Mouse (Mus musculus): Measurements from ENCODE around the gene Foxk1. TPM values are rescaled to one million over a fixed set of nuclear protein-coding genes. Genes with fewer than 3 reads are reported as not detected.

Foxk1 gene
- total RNA-seq, 2 experiments from 2014 or later, result 16.7 to 17.5 TPM

DNA sequence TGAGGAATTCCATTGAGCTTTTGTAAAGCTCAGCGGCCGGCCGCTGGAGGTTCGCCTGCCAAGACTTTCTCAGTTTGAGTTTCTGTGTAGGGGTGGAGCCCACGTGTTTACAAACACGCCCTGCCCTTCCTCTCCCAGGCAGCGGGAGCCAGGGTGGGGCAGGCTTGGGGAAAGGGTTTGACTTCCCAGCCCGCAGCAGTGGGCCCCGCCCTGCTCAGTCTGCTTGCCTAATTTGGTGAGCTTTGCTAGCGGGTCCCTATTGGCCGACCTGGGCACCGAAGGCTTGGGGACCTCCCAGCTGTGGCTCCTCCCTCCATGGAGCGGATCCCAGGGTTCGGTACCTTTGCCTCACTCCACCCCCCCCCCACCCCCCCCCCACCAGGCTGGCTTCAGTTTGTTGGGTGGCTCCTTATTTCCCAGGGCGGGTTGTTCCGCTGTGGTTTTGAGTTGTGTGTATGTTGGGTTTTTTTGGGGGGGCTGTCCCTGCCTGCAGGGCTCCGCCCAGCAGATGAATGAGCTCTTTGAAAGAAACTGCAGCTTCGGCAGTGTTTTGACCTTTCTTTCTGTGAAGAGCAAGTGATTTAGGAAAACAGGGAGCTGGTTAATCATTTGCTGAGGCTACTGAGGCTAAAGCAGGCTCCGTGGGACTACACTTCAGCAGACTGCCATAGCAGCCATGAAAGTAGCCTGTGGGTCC is 39.3 kb downstream of the Foxk1 start:
- intact Hi-C loops (cut with DNase I), result loop anchor here (1.0 to 10.0 kb wide), 2 partner anchors 39 to 456 kb away; partner anchors contain the start of gene Foxk1
- peak; percentile 92 for DNase-seq

DNA sequence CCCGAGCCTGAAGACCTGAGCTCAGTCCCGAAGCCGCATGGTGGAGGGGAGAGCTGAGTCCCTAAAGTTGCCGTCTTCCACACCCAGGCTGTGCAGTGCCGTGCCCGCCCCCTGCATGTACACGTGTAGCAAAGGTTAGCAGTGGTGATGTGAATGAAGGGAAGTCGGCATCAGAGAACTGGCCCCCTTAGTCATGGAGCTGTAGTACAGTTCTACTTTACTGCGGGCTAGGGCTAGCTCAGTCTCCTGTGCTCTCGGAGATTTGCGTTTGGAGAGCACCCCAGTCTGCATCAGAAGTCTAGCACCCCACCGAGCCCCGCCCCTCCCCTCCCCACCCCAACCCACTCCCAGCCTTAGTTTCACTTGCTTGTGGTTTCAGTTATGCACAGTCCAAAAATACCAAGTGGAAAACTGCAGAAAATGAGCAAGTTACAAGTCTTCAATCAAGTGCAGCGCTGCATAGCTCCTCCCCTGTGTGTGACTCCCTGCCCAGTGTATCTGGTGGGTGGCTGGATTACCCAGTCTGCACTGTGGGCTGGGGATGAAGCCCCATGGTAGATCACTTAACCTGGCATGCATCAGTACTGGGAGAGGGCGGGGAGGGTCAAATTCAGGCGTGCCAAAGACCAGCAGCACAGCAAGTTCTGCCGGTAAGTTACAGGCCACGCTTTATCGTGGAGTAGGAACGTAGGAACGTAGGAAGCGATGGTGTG is 40.2 kb downstream of the Foxk1 start:
- no peak for DNase-seq
- intact Hi-C loops (cut with DNase I), result loop anchor here (10.0 kb wide), 1 partner anchor 457 kb away; no protein-coding TSS in a partner anchor

DNA sequence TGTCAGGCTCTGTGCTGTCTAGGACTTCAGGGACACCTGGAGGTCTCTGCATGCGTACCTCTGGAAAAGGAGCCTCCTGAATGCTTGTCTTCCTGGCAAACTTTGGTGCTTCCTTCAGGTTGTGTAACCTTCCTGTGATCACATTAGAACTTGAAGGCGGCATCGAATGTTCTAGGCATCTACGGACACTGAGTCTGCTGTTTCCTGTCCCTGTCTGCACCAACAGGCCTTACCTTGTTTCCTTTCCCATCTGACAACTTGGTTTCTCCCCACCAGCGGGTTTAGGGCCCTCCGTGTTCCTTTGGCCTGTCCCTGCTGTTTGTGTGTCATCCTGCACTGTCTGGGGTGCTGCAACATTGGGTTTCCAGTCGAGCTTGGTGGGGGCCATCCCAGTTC is 40.7 kb downstream of the Foxk1 start:
- intact Hi-C loops (cut with DNase I), result loop anchor here (10.0 kb wide), 1 partner anchor 457 kb away; no protein-coding TSS in a partner anchor
- DNase-seq, result no peak

DNA sequence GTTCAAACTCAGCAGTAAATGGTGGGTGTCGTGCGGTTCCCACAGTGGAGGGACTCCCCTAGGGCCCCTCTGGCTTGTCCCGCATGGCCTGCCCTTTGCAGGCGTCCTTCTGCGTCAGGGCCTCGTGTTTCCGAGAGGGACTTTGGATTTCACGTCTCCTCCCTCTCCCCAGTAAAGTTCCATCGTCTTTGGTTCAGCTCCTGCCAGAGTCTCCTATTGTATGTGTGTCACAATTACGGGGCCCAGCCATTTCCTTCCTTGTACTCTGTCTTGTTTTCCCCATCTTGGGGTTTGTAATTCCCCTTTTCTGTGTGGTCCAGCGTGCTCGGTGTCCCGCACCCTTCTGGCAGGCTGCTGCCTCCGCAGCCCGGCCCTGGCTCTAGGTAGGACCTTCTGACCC is 42.2 kb downstream of the Foxk1 start:
- no peak for DNase-seq
- intact Hi-C loops (cut with DNase I), result loop anchor here (10.0 kb wide), 1 partner anchor 459 kb away; no protein-coding TSS in a partner anchor

DNA sequence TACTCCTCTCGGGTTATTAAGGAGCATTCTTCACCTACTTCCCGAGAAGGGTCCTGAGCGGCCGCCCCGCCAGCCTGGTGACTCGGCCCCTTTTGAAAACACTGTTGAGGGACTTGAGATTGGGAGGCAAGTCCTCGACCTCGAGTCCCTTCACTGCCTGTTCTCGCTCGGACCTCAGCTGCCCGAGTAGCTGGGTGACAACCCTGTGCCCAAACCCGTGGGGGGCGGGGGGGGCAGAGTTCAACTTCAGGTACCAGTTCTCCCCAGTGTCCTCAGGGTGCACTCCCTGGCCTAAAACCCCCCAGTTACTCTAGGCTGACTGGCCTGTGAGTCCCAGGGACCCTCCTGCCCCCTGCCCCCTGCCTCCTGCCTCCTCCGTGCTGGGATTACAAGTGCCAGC is 42.7 kb downstream of the Foxk1 start:
- DNase-seq, result no peak

DNA sequence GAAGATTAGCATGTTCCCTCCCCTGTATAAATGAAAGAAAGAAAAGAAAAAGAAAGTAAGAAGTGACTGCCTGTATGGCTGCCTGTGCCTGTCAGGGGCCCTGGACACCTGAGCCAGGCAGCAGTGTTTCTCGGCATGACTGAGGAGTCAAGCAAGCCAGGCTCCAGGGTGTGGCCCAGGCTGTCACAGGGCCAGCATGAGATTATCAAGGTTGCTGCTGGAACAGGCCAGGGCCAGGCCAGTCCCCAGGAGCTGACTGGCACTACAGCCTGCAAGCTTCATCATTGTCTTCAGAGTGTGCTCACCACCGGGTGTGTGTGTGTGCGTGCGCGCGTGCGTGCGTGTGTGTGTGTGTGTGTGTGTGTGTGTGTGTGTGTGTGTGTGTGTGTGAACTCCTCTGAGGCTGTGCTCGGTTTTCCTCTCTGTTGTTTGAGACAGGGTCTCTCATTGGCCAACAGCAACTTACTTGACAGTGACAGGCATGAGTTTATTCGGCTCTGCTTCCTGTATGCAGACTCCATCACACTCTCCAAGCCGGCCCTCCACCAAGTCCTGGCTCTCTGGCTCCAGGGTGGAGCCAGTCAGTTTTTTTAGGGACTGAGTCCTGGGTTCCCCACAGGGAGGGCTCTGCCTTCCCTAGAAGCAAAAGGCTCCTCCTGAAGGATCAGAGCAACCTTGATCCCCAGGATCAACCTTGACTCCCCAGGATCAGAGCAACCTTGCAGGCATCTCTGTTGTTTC is 43.7 kb downstream of the Foxk1 start:
- DNase-seq, result peak; percentile 45 to 57
- intact Hi-C loops (cut with DNase I), result loop anchor here (5.0 to 10.0 kb wide), 2 partner anchors 460 to 1598 kb away; no protein-coding TSS in a partner anchor

More for the DNA sequence above, 42.7 kb downstream of the Foxk1 start:
- intact Hi-C loops (cut with DNase I), result loop anchor here (10.0 kb wide), 1 partner anchor 459 kb away; no protein-coding TSS in a partner anchor

DNA sequence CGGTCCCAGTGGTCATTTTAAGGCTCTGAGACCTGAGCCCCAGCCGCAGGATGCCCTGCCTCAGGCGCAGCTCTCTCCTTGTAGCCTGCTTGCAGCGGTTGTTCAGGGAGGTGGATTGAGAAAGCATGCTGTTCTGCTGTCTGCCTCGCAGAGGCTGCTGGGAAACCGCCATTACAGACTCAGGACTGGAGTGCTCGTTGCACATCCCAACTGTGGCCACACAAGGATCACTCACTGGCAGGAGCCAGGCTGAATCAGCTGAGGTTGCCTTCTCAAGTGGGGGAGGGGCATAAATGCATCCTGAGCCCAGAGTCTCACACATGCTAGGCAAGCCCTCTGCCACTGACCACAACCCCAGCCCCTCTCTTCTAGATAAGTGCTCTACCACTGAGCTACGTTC is 44.4 kb downstream of the Foxk1 start:
- no peak for DNase-seq
- intact Hi-C loops (cut with DNase I), result loop anchor here (5.0 to 10.0 kb wide), 2 partner anchors 461 to 1598 kb away; no protein-coding TSS in a partner anchor

DNA sequence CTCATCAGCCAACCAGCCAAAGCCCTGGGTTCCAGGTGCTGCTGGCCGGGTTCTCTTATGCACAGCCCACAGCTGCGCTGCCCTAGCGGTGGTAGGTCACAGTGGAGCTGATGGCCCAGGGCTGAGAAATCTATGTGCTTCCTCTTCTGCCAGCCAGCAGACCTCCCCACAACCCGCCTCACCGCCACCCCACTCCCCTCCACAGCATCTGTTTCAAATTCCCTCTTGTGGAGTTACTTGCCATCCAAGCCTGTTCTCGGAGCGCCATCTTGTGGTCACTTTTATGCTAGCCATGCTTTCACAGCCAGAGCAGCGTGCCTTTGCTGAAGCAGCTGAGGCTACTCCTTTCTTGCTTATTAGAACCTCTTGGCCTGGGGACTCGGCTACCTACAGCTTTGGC is 46.8 kb downstream of the Foxk1 start:
- DNase-seq, result peak; percentile 88 to 94
- intact Hi-C loops (cut with DNase I), result loop anchor here (1.0 to 10.0 kb wide), 5 partner anchors 47 to 1601 kb away; partner anchors contain the start of gene Foxk1

DNA sequence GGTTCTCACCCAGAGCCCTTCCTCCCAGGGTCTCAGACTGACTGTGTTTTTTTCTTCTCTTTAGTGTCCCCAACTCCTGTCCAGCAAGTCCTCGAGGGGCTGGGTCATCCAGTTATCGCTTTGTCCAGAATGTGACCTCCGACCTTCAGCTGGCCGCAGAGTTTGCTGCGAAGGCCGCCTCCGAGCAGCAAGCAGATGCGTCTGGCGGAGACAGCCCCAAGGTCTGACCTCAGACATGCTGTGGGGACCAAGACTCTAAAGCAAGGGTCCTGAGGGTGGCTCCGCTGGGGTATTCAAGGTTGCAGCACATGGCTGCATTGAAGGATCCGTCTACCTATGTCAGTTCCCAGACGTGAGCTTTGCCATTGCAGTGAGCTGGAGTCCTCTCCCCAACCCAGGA is 47.3 kb downstream of the Foxk1 start:
- no peak for DNase-seq
- intact Hi-C loops (cut with DNase I), result loop anchor here (1.0 to 10.0 kb wide), 5 partner anchors 47 to 1601 kb away; partner anchors contain the start of gene Foxk1

DNA sequence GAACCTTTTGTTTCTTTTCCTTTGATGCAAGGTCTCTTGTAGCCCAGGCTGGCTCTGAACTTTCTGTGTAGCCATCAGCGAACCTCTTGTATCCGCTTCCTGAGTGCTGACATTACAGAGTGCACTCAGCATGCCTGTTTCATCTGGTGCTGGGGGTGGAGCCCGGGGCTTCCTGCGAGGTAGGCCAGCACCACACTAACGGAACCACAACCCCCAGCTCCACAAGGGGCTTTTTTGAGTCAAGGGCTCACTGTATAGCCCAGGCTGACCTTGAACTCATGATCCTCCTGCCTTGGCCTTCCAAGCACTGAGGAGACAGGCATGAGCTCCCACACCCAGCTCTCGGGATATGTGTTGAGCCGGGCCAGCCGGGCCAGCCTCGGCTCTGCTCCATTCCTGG is 49.5 kb downstream of the Foxk1 start:
- no peak for DNase-seq
- intact Hi-C loops (cut with DNase I), result no loop called here

DNA sequence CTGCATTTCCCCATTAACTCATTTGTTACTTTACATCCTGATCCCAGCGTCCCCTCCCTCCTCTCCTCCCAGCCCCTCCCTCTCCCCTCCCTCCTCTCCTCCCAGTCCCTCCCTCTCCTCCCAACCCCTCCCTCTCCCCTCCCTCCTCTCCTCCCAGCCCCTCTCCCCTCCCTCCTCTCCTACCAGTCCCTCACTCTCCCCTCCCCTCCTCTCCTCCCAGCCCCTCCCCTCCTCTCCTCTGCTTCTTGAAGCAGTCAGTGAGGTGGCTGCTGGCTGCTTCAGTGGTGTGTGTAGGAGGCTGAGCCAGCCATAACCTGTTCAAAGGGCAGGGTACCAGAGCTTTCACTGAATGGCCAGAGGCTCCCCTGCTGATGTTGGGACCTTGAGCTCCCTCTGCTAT is 50.5 kb downstream of the Foxk1 start:
- intact Hi-C loops (cut with DNase I), result no loop called here
- no peak for DNase-seq

DNA sequence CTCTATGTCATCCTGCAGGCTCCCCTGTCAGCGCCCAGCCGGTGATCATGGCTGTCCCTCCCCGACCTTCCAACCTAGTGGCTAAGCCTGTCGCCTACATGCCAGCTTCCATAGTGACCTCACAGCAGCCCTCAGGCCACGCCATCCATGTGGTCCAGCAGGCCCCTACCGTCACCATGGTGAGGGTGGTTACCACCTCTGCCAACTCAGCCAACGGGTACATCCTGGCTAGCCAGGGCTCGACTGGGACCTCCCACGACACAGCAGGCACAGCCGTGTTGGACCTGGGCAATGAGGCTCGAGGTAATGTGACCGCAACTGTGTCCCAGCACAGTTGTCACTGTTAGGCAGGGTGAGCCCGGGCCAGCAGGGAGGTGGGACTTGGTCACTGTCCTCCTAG is 52.4 kb downstream of the Foxk1 start:
- DNase-seq, result no peak
- intact Hi-C loops (cut with DNase I), result no loop called here

DNA sequence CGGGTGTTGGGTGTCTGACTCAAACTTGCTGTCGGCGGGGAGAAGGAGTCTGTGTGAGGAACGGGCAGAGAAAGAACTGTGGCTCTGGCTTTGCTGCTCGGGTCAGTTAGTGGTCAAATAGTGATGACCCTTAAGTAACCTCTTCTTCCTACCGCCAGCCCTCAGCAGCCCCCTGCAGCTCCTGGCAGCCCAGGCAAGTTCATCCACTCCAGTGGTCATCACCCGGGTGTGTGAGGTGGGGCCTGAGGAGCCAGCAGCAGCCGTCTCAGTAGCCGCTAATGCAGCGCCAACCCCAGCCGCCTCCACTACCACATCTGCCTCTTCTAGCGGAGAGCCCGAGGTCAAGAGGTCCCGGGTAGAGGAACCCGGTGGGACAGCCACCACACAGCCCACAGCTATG is 55.0 kb downstream of the Foxk1 start:
- no peak for DNase-seq
- intact Hi-C loops (cut with DNase I), result no loop called here

DNA sequence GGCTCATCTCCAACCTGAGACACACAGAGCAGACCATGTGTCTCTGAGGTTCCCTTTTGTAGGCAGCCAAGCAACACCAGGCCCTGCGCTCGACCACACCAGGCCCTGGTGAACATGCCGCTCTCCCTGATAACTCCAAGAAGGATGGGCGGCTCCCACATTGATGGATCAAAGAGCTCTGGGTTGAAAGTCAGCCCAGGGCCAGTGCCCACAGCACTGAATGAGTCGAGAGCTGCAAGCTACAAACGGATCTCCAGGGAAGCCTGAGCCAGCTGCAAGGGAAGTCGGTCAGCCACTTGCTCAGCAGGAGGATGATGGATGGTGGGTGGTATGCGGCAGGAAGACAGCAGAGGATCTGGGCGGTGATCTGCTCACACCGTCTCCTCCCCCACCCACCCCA is 56.0 kb downstream of the Foxk1 start:
- intact Hi-C loops (cut with DNase I), result no loop called here
- no peak for DNase-seq

DNA sequence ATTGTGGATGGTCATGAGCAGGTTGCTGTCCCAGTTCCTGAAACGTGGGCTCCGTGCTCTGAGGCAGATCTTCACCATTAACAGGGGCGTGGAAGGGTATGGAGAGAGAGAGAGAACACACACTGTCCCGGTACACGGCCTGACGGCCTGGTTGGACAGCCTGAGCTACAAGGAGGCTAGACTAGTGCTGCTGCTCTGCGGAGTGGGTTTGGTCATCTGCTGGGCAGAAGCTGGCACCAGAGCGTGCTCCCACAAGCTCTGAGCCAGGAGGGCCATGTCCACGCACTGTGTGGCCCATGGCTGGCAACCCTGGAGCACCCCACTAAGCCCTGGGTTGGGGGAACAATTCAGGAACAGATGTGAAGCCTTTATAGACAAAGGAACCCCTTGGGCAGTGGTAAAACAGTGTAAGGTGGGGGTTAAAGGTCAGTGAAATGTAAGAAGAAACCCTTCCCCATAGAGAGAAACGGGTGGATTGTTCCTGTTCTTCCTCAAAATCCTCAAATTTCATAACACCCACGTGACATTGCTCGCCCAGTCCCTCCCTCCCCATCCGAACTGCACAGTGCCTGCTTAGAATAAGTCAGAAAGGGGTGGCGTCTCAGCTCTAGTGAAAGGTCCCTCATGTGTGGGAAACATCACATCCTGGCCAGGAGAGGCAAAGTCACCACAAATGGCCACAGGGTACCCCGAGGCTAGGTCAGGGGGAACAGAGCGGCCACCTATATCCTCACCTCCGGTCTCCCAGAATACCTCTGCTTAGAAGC is 57.7 kb downstream of the Foxk1 start:
- DNase-seq, result no peak
- intact Hi-C loops (cut with DNase I), result no loop called here

DNA sequence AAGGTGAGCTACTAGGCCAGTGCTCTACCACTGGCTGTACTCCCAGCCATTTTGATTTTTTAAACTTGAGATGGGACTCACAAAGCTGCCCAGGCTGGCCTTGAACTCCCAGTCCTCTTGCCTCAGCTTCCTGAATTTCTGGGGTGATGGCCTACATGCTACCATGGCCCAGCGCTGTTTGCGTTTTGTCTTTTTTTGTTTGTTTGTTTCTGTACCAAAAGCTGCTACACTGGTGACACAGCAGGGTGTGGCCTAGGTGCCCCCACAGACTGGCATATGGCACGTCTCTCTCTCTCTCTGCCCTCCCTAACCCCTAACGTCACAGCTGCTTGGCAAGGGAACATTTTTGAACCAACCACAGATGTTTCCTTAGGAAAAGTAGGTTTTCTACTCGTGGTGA is 58.5 kb downstream of the Foxk1 start:
- intact Hi-C loops (cut with DNase I), result no loop called here
- DNase-seq, result no peak

DNA sequence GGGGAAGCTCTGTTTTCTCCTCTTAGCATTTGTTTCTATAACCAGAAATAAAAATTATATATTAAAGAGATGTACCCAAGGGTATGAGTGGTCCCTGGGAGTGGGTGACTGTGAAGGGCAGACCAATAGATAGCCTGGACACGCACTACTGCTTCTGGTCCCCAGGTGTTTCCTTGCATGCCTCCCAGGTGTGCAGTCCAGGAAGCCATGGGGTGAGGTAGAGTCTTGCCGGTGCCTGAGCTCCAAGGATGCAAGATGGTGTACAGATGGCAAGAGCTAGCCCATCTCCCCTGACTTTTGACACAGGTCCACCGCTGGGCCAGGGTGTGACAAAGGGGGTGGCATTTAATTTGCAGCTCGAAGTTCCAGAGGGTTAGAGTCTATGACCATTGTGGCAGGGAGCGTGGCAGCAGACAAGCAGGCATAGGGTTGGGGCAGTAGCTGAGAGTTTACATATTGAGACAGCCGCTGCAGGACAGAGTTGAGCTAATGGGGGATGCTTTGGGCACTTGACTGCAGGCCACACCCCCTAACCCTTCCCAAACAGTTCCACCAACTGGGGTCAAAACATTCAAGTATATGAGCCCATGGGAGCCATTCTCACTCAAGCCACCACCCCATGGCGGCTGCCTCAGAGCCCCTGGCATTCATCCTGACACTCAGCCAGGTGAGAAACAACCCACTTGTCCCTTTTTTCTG is 60.8 kb downstream of the Foxk1 start:
- intact Hi-C loops (cut with DNase I), result no loop called here
- no peak for DNase-seq

DNA sequence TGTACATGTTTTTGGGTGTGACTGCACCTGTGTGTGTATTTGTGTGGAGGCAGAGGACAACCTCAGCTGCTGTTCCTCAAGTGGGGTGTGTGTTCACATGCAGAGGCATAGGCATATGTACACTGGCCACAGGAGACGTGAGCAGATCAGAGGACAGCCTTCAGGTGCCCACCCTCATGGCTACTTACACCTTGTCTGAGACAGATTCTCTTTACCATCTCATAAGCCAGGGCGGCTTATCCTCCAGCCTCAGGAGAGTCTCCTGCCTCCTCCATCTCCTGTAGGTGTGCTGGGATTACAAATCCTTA is 61.3 kb downstream of the Foxk1 start:
- intact Hi-C loops (cut with DNase I), result no loop called here
- DNase-seq, result no peak

DNA sequence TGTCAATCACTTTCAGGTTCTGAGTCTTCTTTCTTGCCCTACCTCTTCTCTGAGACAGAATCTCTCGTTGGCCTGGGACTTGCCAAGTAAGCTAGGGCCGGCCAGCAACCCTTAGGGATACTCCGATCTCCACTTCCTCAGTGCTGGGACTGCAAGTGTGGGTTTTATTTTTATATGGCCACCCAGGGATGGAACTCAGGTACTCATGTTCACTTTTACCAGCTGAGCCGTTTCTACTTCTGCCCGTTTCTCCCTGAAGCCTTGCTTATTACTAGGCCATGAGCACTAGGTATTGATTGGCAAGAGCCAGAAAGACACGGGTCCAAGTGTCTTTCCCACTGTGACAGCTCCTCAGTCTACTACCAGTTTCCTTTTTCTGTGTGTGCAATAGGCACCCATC is 61.7 kb downstream of the Foxk1 start:
- intact Hi-C loops (cut with DNase I), result no loop called here
- DNase-seq, result no peak

Data from heart, postnatal 14 days (tissue).